In the genomic region with DNA sequence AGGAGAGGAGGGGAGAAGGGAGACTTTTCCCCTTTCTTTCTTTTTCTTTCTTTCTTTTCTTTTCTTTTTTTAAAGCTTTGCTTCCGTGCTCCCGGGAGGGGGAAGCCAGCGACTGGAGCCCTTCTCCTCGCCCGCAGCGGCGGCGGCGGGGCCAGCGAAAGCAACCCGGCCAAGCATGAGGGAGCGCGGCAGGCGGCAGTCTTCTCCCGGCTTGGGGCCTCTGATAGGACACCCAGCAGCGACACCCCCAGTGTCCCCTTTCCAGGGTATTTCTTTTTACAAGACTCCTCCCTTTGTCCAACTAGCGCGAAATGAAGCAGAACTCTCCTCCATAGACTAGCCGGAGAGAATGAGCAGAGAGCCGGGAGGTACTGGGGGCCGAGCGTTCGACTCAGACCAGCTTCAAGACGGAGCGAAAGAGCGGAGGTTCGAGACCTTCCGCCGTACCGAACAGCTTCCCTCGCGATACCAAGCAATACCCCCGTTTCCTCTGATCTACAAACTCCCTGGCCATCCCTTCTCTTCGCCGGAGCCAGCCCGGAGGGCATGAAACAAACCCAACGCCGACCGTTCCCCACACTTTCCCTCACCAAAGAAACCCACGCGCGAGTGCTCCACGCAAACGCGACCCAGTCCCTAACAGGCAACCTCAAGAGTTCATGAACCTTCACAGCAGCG, we compare ENCODE assay signal across 9 mouse cellular contexts. TPM values are rescaled to one million over a fixed set of nuclear protein-coding genes. Genes with fewer than 3 reads are reported as not detected.
A peak's percentile ranks its signal among the peaks of the same experiment; 100 is the strongest.
DNase-seq lines count a peak whose midpoint lies in the region; ATAC-seq and TF ChIP-seq lines count a peak whose summit lies in the region.
"Had no signal": no experiment of that assay in that cellular context is flagged by ENCODE, and none has a peak within 500 bp of the region (broad histone marks: within the 10 kb centered on the region; RNA-seq: fewer than 3 reads in every experiment).

No protein-coding gene starts in this region.

- in situ Hi-C loops in Patski (cut with MboI; ENCODE audit: low pct_unique_long_range_greater_than_20kb): loop anchor here (5.0 to 10.0 kb wide), 2 partner anchors 67 to 240 kb away; a partner anchor contains a TSS

- TF ChIP-seq CTCF in Patski (IDR thresholded peaks at IDR 0.05): no peak
- no peak for TF ChIP-seq CTCF in hindbrain, postnatal 0 days (IDR thresholded peaks at IDR 0.05; ENCODE audit: low read depth)

- CTCF ChIA-PET in Patski (lab: Charles Lee): interaction anchor here (0.8 to 1.5 kb wide), 3 partner anchors 7 to 404 kb away, joined by 3 to 4 read pairs (median 3); no protein-coding TSS in a partner anchor

- H3K36me3 ChIP-seq in forebrain, embryonic 14.5 days (ENCODE audit: control insufficient read depth, insufficient read depth, low read length): no peaks in the 10 kb centered on the region
- H3K36me3 ChIP-seq in hindbrain, postnatal 0 days (ENCODE audit: insufficient read depth, low read length): no peaks in the 10 kb centered on the region
- H3K36me3 ChIP-seq in lung, embryonic 16.5 days (ENCODE audit: control insufficient read depth, insufficient read depth, low read length): no peaks in the 10 kb centered on the region

- under 1% methylated on average over 46 of the region's 46 CpGs for WGBS in forebrain, embryonic 14.5 days
- WGBS in hindbrain, postnatal 0 days: 1% methylated on average over 46 of the region's 46 CpGs
- WGBS in lung, embryonic 16.5 days: 0% methylated on average over 46 of the region's 46 CpGs

- no peaks in the 10 kb centered on the region for H3K9me3 ChIP-seq in forebrain, embryonic 14.5 days (replicated peaks; ENCODE audit: control insufficient read depth, low read length)
- H3K9me3 ChIP-seq in hindbrain, postnatal 0 days (ENCODE audit: low read length): no peaks in the 10 kb centered on the region
- no peaks in the 10 kb centered on the region for H3K9me3 ChIP-seq in lung, embryonic 16.5 days (ENCODE audit: control insufficient read depth, low read length)

- H3K4me2 ChIP-seq in forebrain, embryonic 14.5 days (ENCODE audit: low read length): peak overlapping the region; percentile 32
- peak overlapping the region; percentile 56 for H3K4me2 ChIP-seq in hindbrain, postnatal 0 days (ENCODE audit: low read depth, low read length)
- H3K4me2 ChIP-seq in lung, embryonic 16.5 days (ENCODE audit: low read depth, low read length): peak overlapping the region; percentile 83

- POLR2A ChIA-PET in Patski (lab: Charles Lee): interaction anchor here (1.2 to 1.6 kb wide), 2 partner anchors 241 to 405 kb away, joined by 3 to 4 read pairs; a partner anchor contains a TSS

- H3K27ac ChIP-seq in forebrain, embryonic 14.5 days (ENCODE audit: low read depth, low read length): no peak overlapping the region
- no peak overlapping the region for H3K27ac ChIP-seq in hindbrain, postnatal 0 days
- no peak overlapping the region for H3K27ac ChIP-seq in lung, embryonic 16.5 days (ENCODE audit: low read length)

- no peaks in the 10 kb centered on the region for H3K4me1 ChIP-seq in forebrain, embryonic 14.5 days (ENCODE audit: control insufficient read depth, insufficient read depth, low read length)
- no peaks in the 10 kb centered on the region for H3K4me1 ChIP-seq in hindbrain, postnatal 0 days (ENCODE audit: insufficient read depth, low read length)
- peaks cover 22% of the 10 kb centered on the region for H3K4me1 ChIP-seq in lung, embryonic 16.5 days (replicated peaks; ENCODE audit: control insufficient read depth, insufficient read depth, low read length)

- H3K9ac ChIP-seq in forebrain, embryonic 14.5 days (ENCODE audit: low read length): no peak overlapping the region
- H3K9ac ChIP-seq in hindbrain, postnatal 0 days (replicated peaks; ENCODE audit: low read length): no peak overlapping the region
- peak overlapping the region; percentile 58 for H3K9ac ChIP-seq in lung, embryonic 16.5 days (ENCODE audit: low read length)

- no peaks in the 10 kb centered on the region for H3K27me3 ChIP-seq in Patski
- H3K27me3 ChIP-seq in forebrain, embryonic 14.5 days (replicated peaks; ENCODE audit: control insufficient read depth, insufficient read depth, low read length): peaks cover 93% of the 10 kb centered on the region
- H3K27me3 ChIP-seq in hindbrain, postnatal 0 days (ENCODE audit: insufficient read depth, low read length): peaks cover 95% of the 10 kb centered on the region
- H3K27me3 ChIP-seq in lung, embryonic 16.5 days (ENCODE audit: control insufficient read depth, insufficient read depth, low read depth, low read length): peaks cover 82% of the 10 kb centered on the region

- peak; percentile 10 for DNase-seq in cerebellum, adult 9-11 months
- DNase-seq in cerebellum, postnatal 25 days: no peak
- DNase-seq in Patski (ENCODE audit: low read depth, low spot score): peak; percentile 22
- no peak for DNase-seq in forebrain, embryonic 14.5 days (ENCODE audit: low spot score)
- no peak for DNase-seq in hindbrain, postnatal 0 days (ENCODE audit: low spot score)
- DNase-seq in urinary bladder, postnatal 14 days (ENCODE audit: low spot score): peak; percentile 58
- no peak for DNase-seq in spleen, postnatal 14 days (ENCODE audit: low spot score in 2 of 2)

- ATAC-seq in Patski: peak; percentile 12
- no peak for ATAC-seq in forebrain, embryonic 14.5 days
- no peak for ATAC-seq in hindbrain, postnatal 0 days
- ATAC-seq in lung, embryonic 16.5 days (ENCODE audit: low read depth): no peak

- peak overlapping the region; percentile 13 for H3K4me3 ChIP-seq in forebrain, embryonic 14.5 days (ENCODE audit: low read depth, low read length)
- peak overlapping the region; percentile 33 for H3K4me3 ChIP-seq in hindbrain, postnatal 0 days (ENCODE audit: low read length)
- peak overlapping the region; percentile 53 for H3K4me3 ChIP-seq in lung, embryonic 16.5 days (ENCODE audit: low read length)

RNA-seq across cellular contexts. Expression of a gene that starts 8.5 kb away (rescaled TPM):
- 19.9 TPM for polyA plus RNA-seq in Patski (2021)
- polyA plus RNA-seq in forebrain, embryonic 14.5 days (2014; fragmentation: Nextera tagmentation; extraction: Ambion mirVana): 0.36 and 0.52 TPM in 2 replicates
- 0.22 and 0.47 TPM in 2 replicates for total RNA-seq in hindbrain, postnatal 0 days (2014; rRNA removed)
- polyA plus RNA-seq in hindbrain, postnatal 0 days (2015; fragmentation: Nextera tagmentation; extraction: Ambion mirVana): 0.54 and 0.68 TPM in 2 replicates
- 1.3 and 2.0 TPM in 2 replicates for polyA plus RNA-seq in lung, embryonic 16.5 days (2015; fragmentation: Nextera tagmentation; extraction: Ambion mirVana)
- total RNA-seq: hematopoietic stem cell, adult 5-6 weeks had no signal

Comparison
In these comparisons a context has a peak if more than half of its experiments do, and no peak if none do; other contexts are left out.
1. DNase-seq: peak in cerebellum, adult 9-11 months (single experiment), Patski (single experiment) and urinary bladder, postnatal 14 days (single experiment); none in cerebellum, postnatal 25 days (0 of 2), forebrain, embryonic 14.5 days (single experiment), hindbrain, postnatal 0 days (single experiment) and spleen, postnatal 14 days (0 of 2).
2. H3K4me2 ChIP-seq: peak in every context shown above with its lines; median percentile 83 in lung, embryonic 16.5 days; 56 in hindbrain, postnatal 0 days; 32 in forebrain, embryonic 14.5 days.
3. Peak in every context shown above with its lines, with median percentiles within 50 percentile points of each other: H3K4me3 ChIP-seq.